Mouse (Mus musculus): Measurements from ENCODE around the gene Frmd4b. TPM values are rescaled to one million over a fixed set of nuclear protein-coding genes. Genes with fewer than 3 reads are reported as not detected.

The Frmd4b gene
- polyA plus RNA-seq, 1 experiment from 2014 or later = 17.5 TPM

- no peak overlapping the region for H3K9ac ChIP-seq (ENCODE audit: low read depth, low read length)
- WGBS = 71% methylated on average over 7 of the region's 7 CpGs
- no peak overlapping the region for H3K4me2 ChIP-seq (ENCODE audit: low read depth, low read length)
- no peaks in the 10 kb centered on the region for H3K36me3 ChIP-seq (ENCODE audit: control insufficient read depth, insufficient read depth, low read length)
- no peaks in the 10 kb centered on the region for H3K27me3 ChIP-seq (replicated peaks; ENCODE audit: control insufficient read depth, insufficient read depth, low read length)
- H3K9me3 ChIP-seq (ENCODE audit: control insufficient read depth, low read length) = no peaks in the 10 kb centered on the region
- ATAC-seq (ENCODE audit: low read depth) = no peak
- no peak overlapping the region for H3K27ac ChIP-seq (replicated peaks; ENCODE audit: low read depth, low read length)
- H3K4me3 ChIP-seq (ENCODE audit: low read depth, low read length) = no peak overlapping the region
- peaks cover 5% of the 10 kb centered on the region; the same call in 1 of the 2 replicates for H3K4me1 ChIP-seq (ENCODE audit: control insufficient read depth, insufficient read depth, low read length)
- no peak for DNase-seq (ENCODE audit: low spot score)
Observed at GRCm38 (mm10) chr6:97589031-97589430, 28.3 kb downstream of the Frmd4b start.

GRCm38 (mm10) chr6:97586606-97587005 is 30.7 kb downstream of the Frmd4b start:
- Histone ChIP-seq H3K9me3 (ENCODE audit: control insufficient read depth, low read length) (no peaks in the 10 kb centered on the region), H3K27me3 (replicated peaks; ENCODE audit: control insufficient read depth, insufficient read depth, low read length) (no peaks in the 10 kb centered on the region), H3K4me2 (ENCODE audit: low read depth, low read length) (no peak overlapping the region), H3K36me3 (ENCODE audit: control insufficient read depth, insufficient read depth, low read length) (no peaks in the 10 kb centered on the region), H3K9ac (ENCODE audit: low read depth, low read length) (no peak overlapping the region), H3K4me1 (ENCODE audit: control insufficient read depth, insufficient read depth, low read length) (peaks cover 2% of the 10 kb centered on the region; the same call in 1 of the 2 replicates), H3K27ac (replicated peaks; ENCODE audit: low read depth, low read length) (no peak overlapping the region), H3K4me3 (ENCODE audit: low read depth, low read length) (no peak overlapping the region)
- ATAC-seq (ENCODE audit: low read depth) = no peak
- DNase-seq (ENCODE audit: low spot score) = no peak

DNA sequence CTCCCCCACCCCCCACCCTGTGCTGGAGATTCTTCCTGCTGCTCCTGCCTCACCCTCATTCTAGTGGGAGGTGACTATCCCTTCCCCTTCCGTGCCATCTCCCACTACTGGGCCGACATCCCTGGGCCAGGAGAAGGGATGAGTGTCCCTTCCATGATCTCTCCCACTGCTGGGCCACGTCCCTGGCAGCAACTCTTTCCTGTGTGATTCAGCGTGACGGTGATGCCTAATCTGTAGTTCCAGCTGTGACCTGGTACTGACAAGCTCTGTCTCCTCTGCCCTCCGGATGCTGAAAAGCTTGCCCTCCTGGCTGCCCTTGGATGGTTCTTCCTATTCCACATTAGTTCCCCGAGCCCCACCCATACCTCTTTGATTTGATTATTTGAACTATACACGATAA is 31.3 kb downstream of the Frmd4b start:
- Histone ChIP-seq H3K27me3 (replicated peaks; ENCODE audit: control insufficient read depth, insufficient read depth, low read length) (no peaks in the 10 kb centered on the region), H3K4me1 (ENCODE audit: control insufficient read depth, insufficient read depth, low read length) (no peaks in the 10 kb centered on the region), H3K9me3 (ENCODE audit: control insufficient read depth, low read length) (no peaks in the 10 kb centered on the region), H3K27ac (replicated peaks; ENCODE audit: low read depth, low read length) (no peak overlapping the region), H3K9ac (ENCODE audit: low read depth, low read length) (no peak overlapping the region), H3K4me2 (ENCODE audit: low read depth, low read length) (no peak overlapping the region), H3K36me3 (ENCODE audit: control insufficient read depth, insufficient read depth, low read length) (no peaks in the 10 kb centered on the region), H3K4me3 (ENCODE audit: low read depth, low read length) (no peak overlapping the region)
- no peak for ATAC-seq (ENCODE audit: low read depth)
- no peak for DNase-seq (ENCODE audit: low spot score)
- 55% methylated on average over 8 of the region's 8 CpGs for WGBS

- DNase-seq (ENCODE audit: low spot score) (no peak), ATAC-seq (ENCODE audit: low read depth) (no peak)
- no peak overlapping the region for H3K27ac ChIP-seq (replicated peaks; ENCODE audit: low read depth, low read length)
- 56% methylated on average over 8 of the region's 8 CpGs for WGBS
- no peak overlapping the region for H3K4me2 ChIP-seq (ENCODE audit: low read depth, low read length)
- H3K4me3 ChIP-seq (ENCODE audit: low read depth, low read length) = no peak overlapping the region
- H3K4me1 ChIP-seq (ENCODE audit: control insufficient read depth, insufficient read depth, low read length) = no peaks in the 10 kb centered on the region
- no peaks in the 10 kb centered on the region for H3K9me3 ChIP-seq (ENCODE audit: control insufficient read depth, low read length)
- H3K36me3 ChIP-seq (ENCODE audit: control insufficient read depth, insufficient read depth, low read length) = no peaks in the 10 kb centered on the region
- no peaks in the 10 kb centered on the region for H3K27me3 ChIP-seq (replicated peaks; ENCODE audit: control insufficient read depth, insufficient read depth, low read length)
- H3K9ac ChIP-seq (ENCODE audit: low read depth, low read length) = no peak overlapping the region
Observed at GRCm38 (mm10) chr6:97582748-97583147, 34.6 kb downstream of the Frmd4b start.

GRCm38 (mm10) chr6:97581941-97582340 is 35.4 kb downstream of the Frmd4b start:
- no peak overlapping the region for H3K4me3 ChIP-seq (ENCODE audit: low read depth, low read length)
- no peak overlapping the region for H3K9ac ChIP-seq (ENCODE audit: low read depth, low read length)
- 75% methylated on average over 7 of the region's 7 CpGs for WGBS
- DNase-seq (ENCODE audit: low spot score) = no peak
- ATAC-seq (ENCODE audit: low read depth) = no peak
- H3K4me1 ChIP-seq (ENCODE audit: control insufficient read depth, insufficient read depth, low read length) = no peaks in the 10 kb centered on the region
- H3K9me3 ChIP-seq (ENCODE audit: control insufficient read depth, low read length) = no peaks in the 10 kb centered on the region
- no peaks in the 10 kb centered on the region for H3K27me3 ChIP-seq (replicated peaks; ENCODE audit: control insufficient read depth, insufficient read depth, low read length)
- H3K27ac ChIP-seq (replicated peaks; ENCODE audit: low read depth, low read length) = no peak overlapping the region
- no peaks in the 10 kb centered on the region for H3K36me3 ChIP-seq (ENCODE audit: control insufficient read depth, insufficient read depth, low read length)
- H3K4me2 ChIP-seq (ENCODE audit: low read depth, low read length) = no peak overlapping the region

DNA sequence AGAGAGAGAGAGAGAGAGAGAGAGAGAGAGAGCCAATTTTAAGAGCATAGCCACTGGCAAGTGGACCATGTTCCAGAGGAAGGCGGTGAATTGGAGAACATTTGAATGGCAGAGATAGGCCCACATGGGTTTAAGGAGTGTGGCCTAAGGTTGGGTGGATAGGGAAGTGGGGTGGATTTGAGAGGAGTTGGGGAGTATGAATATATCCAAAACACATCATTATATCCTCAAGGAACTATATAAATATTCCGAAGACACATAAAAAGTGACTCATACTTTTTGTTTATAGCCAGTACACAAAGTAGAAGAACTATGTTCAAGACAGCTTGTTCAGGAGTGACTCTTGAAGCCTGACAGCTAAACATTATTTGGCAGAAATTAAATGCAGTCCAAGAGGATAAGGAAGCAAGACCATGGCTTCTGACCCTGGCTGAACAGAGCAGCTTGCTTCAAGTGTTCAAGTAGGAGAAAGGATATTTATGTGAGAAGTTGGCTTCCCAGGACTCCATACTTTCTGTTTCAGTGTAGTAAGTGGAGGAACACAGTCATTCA is 36.8 kb downstream of the Frmd4b start:
- DNase-seq (ENCODE audit: low spot score) (no peak), ATAC-seq (ENCODE audit: low read depth) (no peak)
- H3K27me3 ChIP-seq (replicated peaks; ENCODE audit: control insufficient read depth, insufficient read depth, low read length) = no peaks in the 10 kb centered on the region
- no peak overlapping the region for H3K4me3 ChIP-seq (ENCODE audit: low read depth, low read length)
- H3K27ac ChIP-seq (replicated peaks; ENCODE audit: low read depth, low read length) = no peak overlapping the region
- 91% methylated on average over 2 of the region's 2 CpGs for WGBS
- no peaks in the 10 kb centered on the region for H3K36me3 ChIP-seq (ENCODE audit: control insufficient read depth, insufficient read depth, low read length)
- H3K4me2 ChIP-seq (ENCODE audit: low read depth, low read length) = no peak overlapping the region
- H3K9me3 ChIP-seq (ENCODE audit: control insufficient read depth, low read length) = no peaks in the 10 kb centered on the region
- H3K9ac ChIP-seq (ENCODE audit: low read depth, low read length) = no peak overlapping the region
- H3K4me1 ChIP-seq (ENCODE audit: control insufficient read depth, insufficient read depth, low read length) = no peaks in the 10 kb centered on the region

DNA sequence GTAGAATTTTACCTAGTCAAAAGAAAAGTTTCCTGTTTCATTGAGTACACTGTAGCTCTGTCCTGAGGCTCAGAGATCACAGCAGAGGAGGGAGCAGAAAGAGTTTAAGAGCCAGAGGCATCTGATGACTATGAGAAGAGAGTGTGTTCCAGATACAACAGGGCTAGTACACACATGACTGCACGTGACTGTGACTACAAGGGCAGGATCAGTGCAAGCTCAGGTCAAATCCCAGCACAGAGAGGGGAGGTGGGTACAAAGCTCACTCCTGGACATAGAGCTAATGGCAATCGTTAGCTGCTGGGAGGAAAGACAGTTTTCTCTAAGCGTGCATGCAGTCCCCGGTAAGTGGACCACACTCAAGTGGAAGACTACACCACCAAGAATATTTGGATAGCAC is 37.6 kb downstream of the Frmd4b start:
- DNase-seq (ENCODE audit: low spot score) (no peak), ATAC-seq (ENCODE audit: low read depth) (no peak)
- no peaks in the 10 kb centered on the region for H3K4me1 ChIP-seq (ENCODE audit: control insufficient read depth, insufficient read depth, low read length)
- no peak overlapping the region for H3K9ac ChIP-seq (ENCODE audit: low read depth, low read length)
- H3K27ac ChIP-seq (replicated peaks; ENCODE audit: low read depth, low read length) = no peak overlapping the region
- no peaks in the 10 kb centered on the region for H3K27me3 ChIP-seq (replicated peaks; ENCODE audit: control insufficient read depth, insufficient read depth, low read length)
- 69% methylated on average over 4 of the region's 4 CpGs for WGBS
- no peak overlapping the region for H3K4me2 ChIP-seq (ENCODE audit: low read depth, low read length)
- H3K36me3 ChIP-seq (ENCODE audit: control insufficient read depth, insufficient read depth, low read length) = no peaks in the 10 kb centered on the region
- no peak overlapping the region for H3K4me3 ChIP-seq (ENCODE audit: low read depth, low read length)
- no peaks in the 10 kb centered on the region for H3K9me3 ChIP-seq (ENCODE audit: control insufficient read depth, low read length)

GRCm38 (mm10) chr6:97578210-97578609 is 39.1 kb downstream of the Frmd4b start:
- 84% methylated on average over 7 of the region's 7 CpGs for WGBS
- no peak for ATAC-seq (ENCODE audit: low read depth)
- Histone ChIP-seq H3K27ac (replicated peaks; ENCODE audit: low read depth, low read length) (no peak overlapping the region), H3K4me3 (ENCODE audit: low read depth, low read length) (no peak overlapping the region), H3K36me3 (ENCODE audit: control insufficient read depth, insufficient read depth, low read length) (no peaks in the 10 kb centered on the region), H3K9me3 (ENCODE audit: control insufficient read depth, low read length) (peaks cover 3% of the 10 kb centered on the region; the same call in 1 of the 2 replicates), H3K4me2 (ENCODE audit: low read depth, low read length) (no peak overlapping the region), H3K9ac (ENCODE audit: low read depth, low read length) (no peak overlapping the region), H3K4me1 (ENCODE audit: control insufficient read depth, insufficient read depth, low read length) (no peaks in the 10 kb centered on the region), H3K27me3 (replicated peaks; ENCODE audit: control insufficient read depth, insufficient read depth, low read length) (no peaks in the 10 kb centered on the region)
- no peak for DNase-seq (ENCODE audit: low spot score)

- no peak for ATAC-seq (ENCODE audit: low read depth)
- WGBS = 75% methylated on average over 4 of the region's 4 CpGs
Observed at GRCm38 (mm10) chr6:97577349-97577748, 40.0 kb downstream of the Frmd4b start.

More at GRCm38 (mm10) chr6:97577349-97577748, 40.0 kb downstream of the Frmd4b start:
- no peaks in the 10 kb centered on the region for H3K36me3 ChIP-seq (ENCODE audit: control insufficient read depth, insufficient read depth, low read length)
- no peak overlapping the region for H3K4me2 ChIP-seq (ENCODE audit: low read depth, low read length)
- no peak overlapping the region for H3K9ac ChIP-seq (ENCODE audit: low read depth, low read length)
- no peak overlapping the region for H3K27ac ChIP-seq (replicated peaks; ENCODE audit: low read depth, low read length)
- no peak overlapping the region for H3K4me3 ChIP-seq (ENCODE audit: low read depth, low read length)
- H3K27me3 ChIP-seq (replicated peaks; ENCODE audit: control insufficient read depth, insufficient read depth, low read length) = no peaks in the 10 kb centered on the region
- H3K4me1 ChIP-seq (ENCODE audit: control insufficient read depth, insufficient read depth, low read length) = no peaks in the 10 kb centered on the region
- no peak for DNase-seq (ENCODE audit: low spot score)
- H3K9me3 ChIP-seq (ENCODE audit: control insufficient read depth, low read length) = peaks cover 3% of the 10 kb centered on the region; the same call in 1 of the 2 replicates

Measured in embryonic facial prominence, embryonic 14.5 days (tissue).